Mouse (Mus musculus) embryonic facial prominence, embryonic 11.5 days (tissue): ENCODE measurements around the gene Cacna2d2. TPM values are rescaled to one million over a fixed set of nuclear protein-coding genes. Genes with fewer than 3 reads are reported as not detected.

Source experiments
- ATAC-seq: fragments of 200-750 bp; cut with Nextera tagmentation; replicated peaks from 2 replicates; pipeline ENCODE4 v1.8.0; 2017; ENCODE audit warnings: low read depth; ENCODE audit not compliant: insufficient number of reproducible peaks, low FRiP score, low TSS enrichment
- DNase-seq: peaks from one replicate; pipeline ENCODE4 v3.0.0-alpha.2; 2015; ENCODE audit warnings: low spot score
- H3K27ac ChIP-seq: fragments of 300-500 bp; sonication (generic); replicated peaks from 2 replicates; pipeline ENCODE4 v1.5.1; 2014; ENCODE audit warnings: mild to moderate bottlenecking, low read depth, low read length, control low read depth
- H3K27me3 ChIP-seq: fragments of 300-500 bp; sonication (generic); 2 replicates; pipeline ENCODE4 v1.6.1; 2014; ENCODE audit warnings: mild to moderate bottlenecking, low read length, moderate library complexity, mixed read lengths; ENCODE audit not compliant: control insufficient read depth, insufficient read depth
- H3K36me3 ChIP-seq: fragments of 300-500 bp; sonication (generic); replicated peaks from 2 replicates; pipeline ENCODE4 v1.6.1; 2014; ENCODE audit warnings: low read depth, mild to moderate bottlenecking, low read length, moderate library complexity, mixed read lengths; ENCODE audit not compliant: control insufficient read depth, insufficient read depth
- H3K4me1 ChIP-seq: fragments of 300-500 bp; sonication (generic); 2 replicates; pipeline ENCODE4 v1.6.1; 2014; ENCODE audit warnings: low read length, mixed read lengths; ENCODE audit not compliant: control insufficient read depth, insufficient read depth
- H3K4me2 ChIP-seq: fragments of 300-500 bp; sonication (generic); 2 replicates; pipeline ENCODE4 v1.6.1; 2014; ENCODE audit warnings: low read depth, mild to moderate bottlenecking, control low read depth, low read length, moderate library complexity
- H3K4me3 ChIP-seq: fragments of 300-500 bp; sonication (generic); 2 replicates; pipeline ENCODE4 v1.5.1; 2014; ENCODE audit warnings: low read depth, low read length, control low read depth
- H3K9ac ChIP-seq: fragments of 300-500 bp; sonication (generic); replicated peaks from 2 replicates; pipeline ENCODE4 v1.6.1; 2014; ENCODE audit warnings: mild to moderate bottlenecking, control low read depth, low read length
- H3K9me3 ChIP-seq: fragments of 300-500 bp; sonication (generic); replicated peaks from 2 replicates; pipeline ENCODE4 v1.6.1; 2016; ENCODE audit warnings: mild to moderate bottlenecking, low read length, inconsistent platforms, mixed read lengths; ENCODE audit not compliant: control insufficient read depth
- WGBS: fragments of 180-500 bp; shearing (Covaris S2); extraction: QIAGEN DNeasy Blood & Tissue Kit; methylation state at CpG from one replicate; pipeline ENCODE4 v1.1.7; 2014; 5-methylcytosine and 5-hydroxymethylcytosine counted together
- polyA plus RNA-seq: library from polyadenylated mRNA; unstranded; fragments of >200 nt; fragmentation: Nextera tagmentation; extraction: Ambion mirVana; gene quantifications from 2 replicates; pipeline ENCODE4 v1.2.1, GENCODE M21; 2014

Gene Cacna2d2
- polyA plus RNA-seq, 1 experiment from 2014 or later: 0.63 TPM

- Histone ChIP-seq H3K4me2 (no peak overlapping the region), H3K9me3 (no peaks in the 10 kb centered on the region), H3K4me3 (no peak overlapping the region), H3K9ac (no peak overlapping the region), H3K36me3 (no peaks in the 10 kb centered on the region), H3K4me1 (0 out of 2 replicates have a peak, but pooled peaks cover 2% of the 10 kb centered on the region), H3K27me3 (no peaks in the 10 kb centered on the region; the same call in 1 of the 2 replicates), H3K27ac (no peak overlapping the region)
- 72% methylated on average over 8 of the region's 8 CpGs for WGBS
- no peak for ATAC-seq
- DNase-seq: no peak
These were observed 52.0 kb downstream of the Cacna2d2 start for GRCm38 (mm10) chr9:107451400-107451799.

GRCm38 (mm10) chr9:107451891-107452521 is 52.6 kb downstream of the Cacna2d2 start:
- H3K9ac ChIP-seq: no peak overlapping the region
- no peak overlapping the region for H3K4me2 ChIP-seq
- 0 out of 2 replicates have a peak, but pooled peaks cover 2% of the 10 kb centered on the region for H3K4me1 ChIP-seq
- no peaks in the 10 kb centered on the region; the same call in 1 of the 2 replicates for H3K27me3 ChIP-seq
- no peaks in the 10 kb centered on the region for H3K9me3 ChIP-seq
- H3K27ac ChIP-seq: no peak overlapping the region
- DNase-seq: no peak
- peak; percentile 70 for ATAC-seq
- no peaks in the 10 kb centered on the region for H3K36me3 ChIP-seq
- WGBS: 35% methylated on average over 11 of the region's 11 CpGs
- no peak overlapping the region for H3K4me3 ChIP-seq

- no peak for ATAC-seq
- WGBS: 14% methylated on average over 4 of the region's 4 CpGs
- H3K36me3 ChIP-seq: no peaks in the 10 kb centered on the region
- no peak overlapping the region for H3K9ac ChIP-seq
- 0 out of 2 replicates have a peak, but pooled peaks cover 2% of the 10 kb centered on the region for H3K4me1 ChIP-seq
- H3K27me3 ChIP-seq: no peaks in the 10 kb centered on the region; the same call in 1 of the 2 replicates
- H3K27ac ChIP-seq: no peak overlapping the region
- H3K4me2 ChIP-seq: no peak overlapping the region
- H3K4me3 ChIP-seq: no peak overlapping the region
- peak; percentile 50 for DNase-seq
- no peaks in the 10 kb centered on the region for H3K9me3 ChIP-seq
These were observed 53.1 kb downstream of the Cacna2d2 start for GRCm38 (mm10) chr9:107452552-107452951.

- no peak overlapping the region for H3K27ac ChIP-seq
- no peak for DNase-seq
- no peaks in the 10 kb centered on the region for H3K36me3 ChIP-seq
- H3K4me3 ChIP-seq: no peak overlapping the region
- WGBS: 78% methylated on average over 8 of the region's 8 CpGs
- no peaks in the 10 kb centered on the region; the same call in 1 of the 2 replicates for H3K27me3 ChIP-seq
- H3K9ac ChIP-seq: no peak overlapping the region
- H3K9me3 ChIP-seq: no peaks in the 10 kb centered on the region
- H3K4me1 ChIP-seq: 0 out of 2 replicates have a peak, but pooled peaks cover 2% of the 10 kb centered on the region
- no peak for ATAC-seq
- H3K4me2 ChIP-seq: no peak overlapping the region; the same call in 1 of the 2 replicates
These were observed 53.7 kb downstream of the Cacna2d2 start for GRCm38 (mm10) chr9:107453151-107453550.

- Histone ChIP-seq H3K27me3 (no peaks in the 10 kb centered on the region), H3K4me1 (0 out of 2 replicates have a peak, but pooled peaks cover 2% of the 10 kb centered on the region), H3K4me2 (no peak overlapping the region), H3K9ac (no peak overlapping the region), H3K27ac (no peak overlapping the region), H3K36me3 (no peaks in the 10 kb centered on the region), H3K9me3 (no peaks in the 10 kb centered on the region), H3K4me3 (no peak overlapping the region)
- DNase-seq: no peak
- WGBS: 72% methylated on average over 15 of the region's 15 CpGs
- no peak for ATAC-seq
These were observed 57.3 kb downstream of the Cacna2d2 start for GRCm38 (mm10) chr9:107456667-107457066.

GRCm38 (mm10) chr9:107462907-107463306 is 63.5 kb downstream of the Cacna2d2 start:
- H3K36me3 ChIP-seq: no peaks in the 10 kb centered on the region
- H3K27ac ChIP-seq: no peak overlapping the region
- no peaks in the 10 kb centered on the region for H3K4me1 ChIP-seq
- H3K9me3 ChIP-seq: no peaks in the 10 kb centered on the region
- 73% methylated on average over 5 of the region's 5 CpGs for WGBS
- H3K27me3 ChIP-seq: no peaks in the 10 kb centered on the region
- no peak for DNase-seq
- no peak overlapping the region for H3K4me3 ChIP-seq
- no peak for ATAC-seq
- no peak overlapping the region for H3K4me2 ChIP-seq
- no peak overlapping the region for H3K9ac ChIP-seq

GRCm38 (mm10) chr9:107463509-107463908 is 64.1 kb downstream of the Cacna2d2 start:
- no peak overlapping the region for H3K27ac ChIP-seq
- WGBS: 15% methylated on average over 7 of the region's 7 CpGs

GRCm38 (mm10) chr9:107464130-107464529 is 64.7 kb downstream of the Cacna2d2 start:
- H3K4me3 ChIP-seq: no peak overlapping the region
- H3K36me3 ChIP-seq: no peaks in the 10 kb centered on the region
- ATAC-seq: no peak
- H3K4me2 ChIP-seq: no peak overlapping the region
- no peaks in the 10 kb centered on the region for H3K4me1 ChIP-seq
- no peak overlapping the region for H3K9ac ChIP-seq
- WGBS: 42% methylated on average over 9 of the region's 9 CpGs
- DNase-seq: no peak
- no peaks in the 10 kb centered on the region for H3K27me3 ChIP-seq
- H3K9me3 ChIP-seq: no peaks in the 10 kb centered on the region
- no peak overlapping the region for H3K27ac ChIP-seq

More at GRCm38 (mm10) chr9:107463509-107463908, 64.1 kb downstream of the Cacna2d2 start:
- Histone ChIP-seq H3K27me3 (no peaks in the 10 kb centered on the region), H3K4me3 (no peak overlapping the region), H3K36me3 (no peaks in the 10 kb centered on the region), H3K9ac (no peak overlapping the region), H3K9me3 (no peaks in the 10 kb centered on the region), H3K4me1 (no peaks in the 10 kb centered on the region), H3K4me2 (no peak overlapping the region)
- DNase-seq (peak; percentile 90), ATAC-seq (peak; percentile 69; the same call in 1 of the 2 replicates)
